Mouse (Mus musculus) macrophage (primary cell): ENCODE data around the gene Arhgap4. TPM values are rescaled to one million over a fixed set of nuclear protein-coding genes. Genes with fewer than 3 reads are reported as not detected.

Experiments used
- H3K27ac ChIP-seq: fragments of 350-480 bp; formaldehyde crosslinking; 2 replicates; pipeline ENCODE4 v1.9.0; 2021
- H3K36me3 ChIP-seq: fragments of 350-480 bp; formaldehyde crosslinking; 2 replicates; pipeline ENCODE4 v1.9.0; 2021; ENCODE audit errors: inconsistent target
- H3K4me3 ChIP-seq: fragments of 350-480 bp; formaldehyde crosslinking; 2 replicates; pipeline ENCODE4 v1.9.0; 2021; ENCODE audit errors: inconsistent target
- H3K79me2 ChIP-seq: fragments of 350-480 bp; formaldehyde crosslinking; 2 replicates; pipeline ENCODE4 v1.9.0; 2021; ENCODE audit errors: inconsistent target
- WGBS: methylation state at CpG from one replicate; pipeline ENCODE4 v1.1.7; 2026; ENCODE audit warnings: inconsistent platforms; ENCODE audit not compliant: missing documents; 5-methylcytosine and 5-hydroxymethylcytosine counted together
- polyA plus RNA-seq: library from polyadenylated mRNA; stranded (reverse); fragments of 250-400 nt; gene quantifications from 3 replicates; pipeline ENCODE4 v1.2.4, GENCODE M21; 2018; ENCODE audit warnings: inconsistent platforms

Arhgap4 gene
- polyA plus RNA-seq, 1 experiment from 2014 or later: 13.2 TPM

DNA sequence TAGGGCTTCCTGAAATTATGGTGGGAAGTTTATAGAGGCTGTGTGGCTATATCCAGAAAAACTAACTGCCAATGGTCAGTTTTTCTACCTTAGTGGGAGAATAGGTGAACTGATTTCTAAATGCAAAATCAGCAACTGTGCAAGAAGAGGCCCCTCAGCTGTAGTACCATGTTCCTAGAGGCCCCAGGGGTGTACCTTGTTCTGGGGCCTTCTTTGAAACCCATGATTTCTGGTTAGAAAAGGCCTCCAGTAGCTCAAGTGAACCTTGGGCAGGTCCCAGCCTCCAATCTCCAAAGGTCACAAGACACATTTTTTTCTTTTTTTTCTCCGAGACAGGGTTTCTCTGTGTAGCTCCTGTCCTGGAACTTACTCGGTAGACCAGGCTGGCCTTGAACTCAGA, 20.6 kb upstream of the Arhgap4 start:
- H3K27ac ChIP-seq: no peak overlapping the region
- no peaks in the 10 kb centered on the region for H3K79me2 ChIP-seq
- H3K4me3 ChIP-seq: no peak overlapping the region
- no CpG with 5 or more reads among the region's 2 CpGs for WGBS
- H3K36me3 ChIP-seq: peaks cover 30% of the 10 kb centered on the region

DNA sequence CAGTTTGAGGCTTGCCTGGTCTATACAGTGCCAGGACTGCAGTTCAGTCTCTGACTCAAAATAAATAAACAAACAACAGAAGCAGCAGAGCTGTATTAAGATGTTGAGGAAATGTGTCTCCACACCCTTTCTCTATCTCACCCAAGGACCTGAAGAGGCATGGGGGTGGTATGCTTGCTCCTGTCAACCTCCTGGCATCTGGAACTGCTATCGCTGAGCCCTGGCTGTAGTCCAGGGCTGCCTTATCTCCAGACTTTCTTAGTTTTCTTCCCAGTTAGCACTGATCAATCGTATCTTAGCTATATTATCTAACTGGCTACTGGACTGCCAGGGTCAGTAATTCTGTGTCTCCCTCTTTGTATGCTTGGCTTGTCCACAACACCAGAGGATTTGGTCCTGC, 20.2 kb upstream of the Arhgap4 start:
- WGBS: 86% methylated on average over 2 of the region's 2 CpGs
- no peak overlapping the region for H3K4me3 ChIP-seq
- H3K79me2 ChIP-seq: no peaks in the 10 kb centered on the region
- H3K36me3 ChIP-seq: peaks cover 30% of the 10 kb centered on the region
- H3K27ac ChIP-seq: no peak overlapping the region

DNA sequence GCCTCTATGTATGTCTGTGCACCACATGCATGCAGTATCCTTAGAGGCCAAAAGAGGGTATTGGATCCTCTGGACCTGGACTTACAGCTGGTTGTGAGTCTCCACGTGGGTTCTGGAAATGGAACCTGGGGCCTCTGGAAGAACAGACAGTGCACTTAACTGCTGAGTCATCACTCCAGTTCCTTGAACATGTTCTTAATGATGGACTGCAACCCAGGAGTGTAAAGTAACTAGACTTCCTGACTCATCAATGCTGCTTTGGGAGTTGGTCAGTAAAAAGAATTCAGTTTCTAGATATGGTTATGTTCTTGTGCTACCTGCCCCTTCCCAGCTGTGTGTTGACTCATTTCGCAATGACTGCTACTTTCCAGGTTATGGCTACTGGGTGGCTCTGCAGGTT, 10.2 kb upstream of the Arhgap4 start:
- peaks cover 39% of the 10 kb centered on the region for H3K79me2 ChIP-seq
- H3K4me3 ChIP-seq: no peak overlapping the region
- no peak overlapping the region for H3K27ac ChIP-seq
- WGBS: 69% methylated on average over 2 of the region's 2 CpGs
- no peaks in the 10 kb centered on the region for H3K36me3 ChIP-seq

DNA sequence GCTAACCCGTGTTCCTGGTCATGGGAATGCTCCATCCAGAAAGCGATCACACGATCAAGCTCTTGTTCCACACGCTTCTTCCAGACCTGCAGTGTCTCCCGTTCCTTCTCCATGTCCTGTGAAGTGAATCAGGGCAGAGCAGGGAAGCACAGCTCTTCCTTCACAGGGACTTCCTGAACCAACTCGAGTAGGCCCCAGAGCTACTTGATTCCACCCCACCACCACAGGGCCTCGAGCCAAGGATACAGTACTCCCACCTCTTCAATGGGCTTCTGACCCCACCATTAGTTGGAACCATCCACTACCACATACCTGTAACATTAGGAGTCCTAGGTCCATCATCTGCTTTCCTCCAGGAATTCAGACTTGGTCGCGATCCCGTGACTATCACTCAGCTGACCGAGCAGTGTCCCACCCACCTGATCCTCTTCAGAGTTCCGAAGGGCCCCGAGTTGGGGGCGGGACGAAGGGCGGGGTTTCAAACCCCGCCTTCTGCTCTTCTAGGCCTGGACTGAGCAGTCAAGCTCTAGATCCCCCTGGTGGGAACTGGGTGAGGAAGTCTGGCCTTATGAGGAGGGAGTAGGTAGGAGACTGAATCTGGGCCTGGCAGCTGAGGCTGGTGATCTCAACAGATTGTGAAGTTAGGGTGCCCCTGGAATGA, 8.9 kb upstream of the Arhgap4 start, which contains the start of gene Renbp:
TSS of gene Renbp (minus strand) at position 449 of the 661 bp plus-strand sequence.
- peaks cover 39% of the 10 kb centered on the region for H3K79me2 ChIP-seq
- no peaks in the 10 kb centered on the region for H3K36me3 ChIP-seq
- H3K27ac ChIP-seq: peak within 1 kb of the TSS; percentile 79
- H3K4me3 ChIP-seq: peak within 1 kb of the TSS; percentile 58
- 50% methylated on average over 17 of the region's 17 CpGs for WGBS

DNA sequence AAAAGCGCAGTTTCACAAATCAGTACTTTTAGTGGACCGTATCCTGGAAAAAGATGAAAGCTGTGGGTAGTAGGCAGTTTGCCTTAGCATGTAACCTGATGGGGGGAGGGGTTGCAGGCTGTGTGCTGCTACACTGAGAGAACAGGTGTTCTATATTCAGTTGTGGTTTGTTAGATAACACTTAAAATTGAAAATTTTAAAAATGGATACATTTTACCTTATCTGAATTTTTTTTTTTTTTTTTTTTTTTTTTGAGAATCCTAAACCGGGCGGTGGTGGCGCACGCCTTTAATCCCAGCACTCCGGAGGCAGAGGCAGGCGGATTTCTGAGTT, 846 bp upstream of the Arhgap4 start:
- Histone ChIP-seq H3K36me3 (no peaks in the 10 kb centered on the region), H3K27ac (no peak overlapping the region), H3K4me3 (no peak overlapping the region), H3K79me2 (peaks cover 7% of the 10 kb centered on the region; the same call in 1 of the 2 replicates)
- 66% methylated on average over 3 of the region's 8 CpGs for WGBS

DNA sequence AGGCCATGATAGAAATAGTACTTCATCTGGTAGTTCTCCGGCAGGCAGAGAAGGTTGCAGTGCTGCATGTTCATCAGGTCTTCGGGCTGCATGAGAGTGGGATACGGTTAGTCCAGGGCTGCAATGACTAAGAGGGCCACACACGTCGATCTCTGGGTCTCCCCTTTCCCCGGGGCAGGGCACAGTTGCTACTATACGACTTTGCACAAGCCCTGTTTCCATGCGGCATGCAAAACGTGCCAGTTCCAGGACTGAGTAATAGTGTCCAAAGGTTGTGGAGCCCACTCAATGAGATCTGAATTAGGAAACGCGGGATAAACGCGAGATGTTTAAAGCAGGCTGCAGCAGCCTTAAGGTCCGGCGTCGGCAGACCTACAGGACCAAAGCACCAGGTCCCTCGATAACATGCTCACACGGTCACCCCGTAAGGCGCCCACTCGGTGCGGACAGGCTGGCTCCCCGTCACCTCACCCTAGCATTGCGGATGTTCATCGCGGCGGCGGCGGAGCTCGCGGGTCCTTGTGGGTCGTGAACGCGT, 316 bp downstream of the Arhgap4 start:
- Histone ChIP-seq H3K36me3 (no peaks in the 10 kb centered on the region), H3K4me3 (peak overlapping the region; percentile 44)
- WGBS: 34% methylated on average over 16 of the region's 34 CpGs

DNA sequence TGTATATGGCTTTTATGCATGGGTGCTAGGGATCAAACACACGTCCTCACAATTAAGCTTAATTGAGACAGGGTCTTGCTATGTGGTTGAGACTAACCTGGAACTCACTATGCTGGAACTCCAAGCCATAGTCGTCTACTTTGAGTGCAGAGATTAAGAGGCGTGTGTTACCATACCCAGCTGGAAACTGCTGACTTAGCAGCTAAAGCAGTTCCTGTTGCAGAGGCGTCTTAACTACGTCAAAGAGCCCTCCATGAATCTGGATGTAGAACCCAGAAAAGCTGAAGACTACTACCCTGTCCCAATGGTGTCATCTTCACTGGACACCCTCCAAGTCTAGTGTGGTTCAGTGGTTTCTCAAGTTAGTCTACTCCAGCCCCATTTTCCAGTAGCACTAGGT, 3.0 kb downstream of the Arhgap4 start:
- H3K36me3 ChIP-seq: no peaks in the 10 kb centered on the region
- H3K79me2 ChIP-seq: no peaks in the 10 kb centered on the region
- H3K27ac ChIP-seq: no peak overlapping the region
- 69% methylated on average over 5 of the region's 5 CpGs for WGBS
- H3K4me3 ChIP-seq: no peak overlapping the region

More for the DNA sequence above, 316 bp downstream of the Arhgap4 start:
- Histone ChIP-seq H3K27ac (peak overlapping the region; percentile 44), H3K79me2 (no peaks in the 10 kb centered on the region; the same call in 1 of the 2 replicates)

DNA sequence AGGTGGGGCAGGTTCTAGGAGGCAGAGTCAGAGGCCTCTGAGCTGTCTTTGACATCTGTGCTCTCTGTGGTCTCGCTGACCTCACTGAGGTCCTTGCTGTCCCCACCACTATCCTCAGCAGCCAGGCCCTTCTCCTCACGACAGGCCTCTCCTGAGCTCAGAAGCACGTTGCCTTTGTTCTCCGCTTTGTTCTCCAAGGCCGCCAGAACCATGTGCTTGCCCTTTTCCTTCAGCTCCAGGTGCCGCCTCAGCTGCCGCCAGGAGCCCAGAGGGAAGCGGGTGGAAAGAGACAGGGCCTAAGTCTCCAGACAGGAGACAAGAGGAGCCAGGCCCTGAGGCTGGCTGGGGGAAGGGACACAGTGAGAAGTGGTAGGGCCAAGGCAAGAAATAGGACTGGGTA, 4.7 kb downstream of the Arhgap4 start:
- 81% methylated on average over 7 of the region's 8 CpGs for WGBS
- H3K36me3 ChIP-seq: no peaks in the 10 kb centered on the region
- H3K27ac ChIP-seq: no peak overlapping the region
- H3K79me2 ChIP-seq: no peaks in the 10 kb centered on the region
- no peak overlapping the region for H3K4me3 ChIP-seq

DNA sequence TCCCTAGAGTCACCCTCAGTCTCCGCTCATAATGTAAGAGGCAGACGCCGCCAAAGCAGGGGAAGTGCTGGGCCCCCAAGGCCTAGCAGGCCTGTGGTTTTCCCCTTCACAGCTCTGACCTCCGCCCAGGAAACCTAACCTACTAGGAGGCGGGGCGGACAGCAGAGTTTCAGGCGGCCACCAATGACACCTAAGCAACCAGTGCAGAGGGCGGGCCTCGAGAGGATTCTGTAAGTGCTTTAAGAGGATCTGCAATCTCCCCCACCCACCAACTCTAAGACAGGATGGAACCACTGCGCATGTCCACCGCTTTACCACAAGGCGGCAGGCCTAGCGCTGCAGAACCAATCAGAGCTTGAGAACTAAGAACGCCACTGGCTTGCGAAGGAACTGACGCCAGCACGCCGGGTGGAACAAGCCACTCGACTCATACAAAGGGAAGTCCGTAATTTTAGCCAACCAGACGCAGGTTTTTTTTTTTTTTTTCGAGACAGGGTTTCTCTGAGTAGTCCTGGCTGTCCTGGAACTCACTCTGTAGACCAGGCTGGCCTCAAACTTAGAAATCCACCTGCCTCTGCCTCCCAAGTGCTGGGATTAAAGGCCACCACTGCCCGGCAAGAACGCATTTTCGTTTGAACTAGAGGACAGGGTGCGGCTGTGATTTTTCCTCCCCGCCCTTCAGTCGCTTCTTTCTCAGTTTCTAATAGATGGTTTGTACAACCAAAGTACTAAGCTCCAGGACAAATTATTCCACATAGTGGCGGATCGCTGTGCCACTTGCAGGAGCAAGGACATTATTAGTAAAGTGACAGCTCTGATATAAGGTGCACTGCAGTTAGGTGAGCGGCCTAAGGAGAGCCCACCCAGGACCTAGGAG, 6.6 kb downstream of the Arhgap4 start:
- Histone ChIP-seq H3K27ac (peak overlapping the region; percentile 68), H3K79me2 (no peaks in the 10 kb centered on the region), H3K36me3 (no peaks in the 10 kb centered on the region), H3K4me3 (peak overlapping the region; percentile 7; the same call in 1 of the 2 replicates)
- WGBS: 29% methylated on average over 28 of the region's 31 CpGs

DNA sequence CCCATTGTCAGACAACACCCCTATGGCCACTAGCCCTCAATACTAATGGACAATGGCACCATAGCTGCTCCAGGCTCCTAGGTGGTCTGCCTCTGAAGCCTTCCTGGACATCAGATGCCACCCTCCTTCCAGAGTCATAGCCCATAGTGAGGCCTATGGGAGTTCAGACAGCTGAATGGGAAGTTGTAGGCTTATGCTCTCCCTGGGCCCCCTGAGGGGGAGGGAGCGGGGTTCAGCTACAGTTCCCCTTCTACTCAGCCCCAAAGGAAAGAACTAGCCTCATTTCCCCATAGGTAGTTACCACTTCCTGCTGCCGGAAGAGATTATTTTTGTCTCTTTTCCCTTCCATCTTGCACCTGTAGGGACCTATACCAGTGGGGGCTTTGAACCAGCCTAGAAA, 10.1 kb downstream of the Arhgap4 start:
- peak overlapping the region; percentile 67 for H3K27ac ChIP-seq
- no peak overlapping the region for H3K4me3 ChIP-seq
- 44% methylated on average over 2 of the region's 2 CpGs for WGBS
- peaks cover 32% of the 10 kb centered on the region for H3K79me2 ChIP-seq
- H3K36me3 ChIP-seq: no peaks in the 10 kb centered on the region

DNA sequence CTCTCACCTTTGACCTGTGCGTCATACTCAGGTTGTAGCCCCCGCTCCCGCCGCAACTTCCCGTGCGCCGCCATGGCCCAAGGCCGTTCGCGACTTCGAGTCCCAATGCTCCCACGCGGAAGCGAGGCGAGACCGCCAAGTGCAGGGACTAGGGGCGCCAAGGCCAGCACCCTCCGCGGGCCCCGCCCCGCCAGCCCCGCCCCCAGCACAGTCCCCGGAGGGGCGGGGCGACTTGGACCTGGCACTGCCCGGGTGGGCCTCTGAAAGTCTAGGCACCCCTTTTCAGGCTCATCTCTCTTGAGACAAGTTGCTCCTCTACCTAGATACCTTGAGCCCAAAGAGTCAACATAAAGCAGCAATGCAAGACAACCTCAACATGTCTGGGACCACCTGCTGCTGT, 10.5 kb downstream of the Arhgap4 start:
- Histone ChIP-seq H3K27ac (peak overlapping the region; percentile 84), H3K79me2 (peaks cover 37% of the 10 kb centered on the region), H3K36me3 (no peaks in the 10 kb centered on the region), H3K4me3 (peak overlapping the region; percentile 47)
- 20% methylated on average over 18 of the region's 26 CpGs for WGBS

DNA sequence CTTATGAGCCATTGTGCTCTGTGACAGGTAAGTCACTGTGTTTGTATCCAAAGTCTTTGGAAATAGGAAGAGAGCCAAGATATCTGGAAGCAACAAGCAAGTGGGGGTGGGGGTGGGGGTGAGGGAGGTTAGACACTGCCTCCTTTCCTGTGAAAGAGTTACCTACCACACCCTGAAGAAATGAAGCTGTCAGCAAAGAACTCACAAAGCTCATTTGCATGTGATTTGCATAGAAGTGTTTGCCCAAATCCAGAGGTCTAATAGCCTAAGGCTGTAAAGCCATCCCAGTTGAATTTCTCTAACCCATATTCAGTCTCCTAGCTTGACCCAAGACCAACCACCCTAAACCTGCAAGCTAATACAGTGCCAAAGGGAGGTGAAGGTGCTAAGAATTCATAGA, 11.2 kb downstream of the Arhgap4 start:
- peaks cover 44% of the 10 kb centered on the region for H3K79me2 ChIP-seq
- H3K27ac ChIP-seq: peak overlapping the region; percentile 84
- no peaks in the 10 kb centered on the region for H3K36me3 ChIP-seq
- H3K4me3 ChIP-seq: peak overlapping the region; percentile 47

DNA sequence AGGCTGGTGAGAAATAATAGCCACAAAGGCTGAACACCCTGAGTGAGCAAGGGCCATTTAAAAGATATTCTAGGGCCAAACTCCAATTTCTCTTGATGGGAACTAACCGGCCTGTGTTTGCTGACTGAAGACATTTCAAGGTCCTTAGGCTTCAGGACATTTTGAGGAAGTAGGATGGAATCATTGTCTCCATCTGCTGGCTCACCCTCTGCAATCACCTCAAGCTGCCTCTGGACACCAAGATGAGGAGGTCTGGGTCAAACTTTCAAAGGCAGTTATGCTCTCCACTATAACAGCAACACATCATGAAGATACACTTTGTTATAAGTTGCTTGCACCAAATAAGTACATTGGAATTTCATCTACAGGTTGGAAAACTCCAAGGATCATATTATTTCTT, 11.6 kb downstream of the Arhgap4 start:
- H3K79me2 ChIP-seq: peaks cover 46% of the 10 kb centered on the region
- no peaks in the 10 kb centered on the region for H3K36me3 ChIP-seq
- H3K27ac ChIP-seq: peak overlapping the region; percentile 84
- WGBS: 33% methylated on average over 1 of the region's 1 CpGs
- peak overlapping the region; percentile 47 for H3K4me3 ChIP-seq

DNA sequence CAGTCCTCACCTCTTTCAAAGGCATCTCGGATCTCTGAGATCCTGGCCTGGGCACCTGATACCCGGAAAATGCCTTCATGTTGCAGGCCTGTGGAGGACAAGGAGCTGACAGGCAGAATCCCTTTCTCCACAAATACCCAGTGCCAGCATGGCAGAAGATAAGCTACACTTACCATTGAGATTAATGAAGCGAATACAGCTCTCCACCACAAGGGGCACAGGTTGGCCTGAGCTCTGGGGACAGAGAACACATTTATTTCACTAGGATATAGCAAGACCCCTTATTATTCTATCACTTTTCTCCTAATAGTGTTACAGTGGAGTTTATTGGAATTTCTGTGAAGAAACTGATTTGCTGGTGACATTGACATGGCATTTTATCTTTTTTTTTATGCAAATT, 23.7 kb downstream of the Arhgap4 start:
- H3K79me2 ChIP-seq: no peaks in the 10 kb centered on the region
- H3K4me3 ChIP-seq: no peak overlapping the region
- 94% methylated on average over 3 of the region's 3 CpGs for WGBS
- H3K36me3 ChIP-seq: peaks cover 4% of the 10 kb centered on the region; the same call in 1 of the 2 replicates
- H3K27ac ChIP-seq: no peak overlapping the region

DNA sequence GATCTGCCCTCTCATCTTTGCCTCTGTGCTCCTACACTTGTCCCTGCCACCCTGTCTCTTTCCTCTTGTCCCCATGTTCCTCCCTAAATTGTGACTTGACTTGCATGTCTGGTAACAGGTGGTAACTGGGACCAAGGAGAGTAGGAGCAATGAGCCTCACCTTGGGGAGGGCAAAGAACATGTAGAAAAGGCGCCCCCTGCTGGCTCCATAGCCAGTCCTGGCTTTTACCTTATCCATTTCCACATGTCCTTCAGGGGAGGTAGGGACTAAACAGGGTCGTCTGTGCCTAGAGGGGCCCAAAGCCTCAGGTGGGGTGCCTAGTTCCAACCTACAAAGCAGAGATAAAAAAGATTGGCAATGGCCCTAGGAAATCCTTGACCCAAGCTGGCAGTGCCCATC, 26.0 kb downstream of the Arhgap4 start, which contains the start of gene L1cam:
TSS of gene L1cam (minus strand) at position 387 of the 400 bp plus-strand sequence.
- no peak within 1 kb of the TSS for H3K27ac ChIP-seq
- H3K36me3 ChIP-seq: peaks cover 4% of the 10 kb centered on the region; the same call in 1 of the 2 replicates
- no peaks in the 10 kb centered on the region for H3K79me2 ChIP-seq
- no peak within 1 kb of the TSS for H3K4me3 ChIP-seq
- 54% methylated on average over 2 of the region's 2 CpGs for WGBS
